Mouse (Mus musculus) C2C12 (cell line): ENCODE data around the gene A630001G21Rik. TPM values are rescaled to one million over a fixed set of nuclear protein-coding genes. Genes with fewer than 3 reads are reported as not detected.

Experiments
- H3K27me3 ChIP-seq: one replicate; pipeline ENCODE4 v1.6.1; 2011; ENCODE audit not compliant: control insufficient read depth, insufficient read depth, insufficient read length
- H3K36me3 ChIP-seq: one replicate; pipeline ENCODE4 v1.6.1; 2011; ENCODE audit not compliant: control insufficient read depth, insufficient read depth
- H3K4me3 ChIP-seq: one replicate; pipeline ENCODE4 v1.5.1; 2011; ENCODE audit warnings: mild to moderate bottlenecking, control low read depth; ENCODE audit not compliant: poor library complexity, insufficient read depth, severe bottlenecking
- H3K79me2 ChIP-seq: one replicate; pipeline ENCODE4 v1.6.1; 2011; ENCODE audit not compliant: control insufficient read depth, insufficient read depth
- H3K79me3 ChIP-seq: one replicate; pipeline ENCODE4 v1.6.1; 2011; ENCODE audit warnings: low read depth, control low read depth
- H3ac ChIP-seq: one replicate; pipeline ENCODE3; 2011; ENCODE audit warnings: low read depth; ENCODE audit not compliant: control insufficient read depth, insufficient read length
- CEBPB ChIP-seq: IDR thresholded peaks from one replicate; pipeline ENCODE4 v1.6.1; 2011; ENCODE audit warnings: low read depth, mild to moderate bottlenecking, control low read depth, moderate library complexity
- CTCF ChIP-seq: IDR thresholded peaks from one replicate; pipeline ENCODE4 v1.5.1; 2011; ENCODE audit not compliant: control insufficient read depth, insufficient read depth, insufficient read length
- FOSL1 ChIP-seq: IDR thresholded peaks from one replicate; pipeline ENCODE4 v1.8.0; 2011; ENCODE audit warnings: mild to moderate bottlenecking, low read length; ENCODE audit not compliant: poor library complexity, insufficient read depth, severe bottlenecking
- MAX ChIP-seq: IDR thresholded peaks from one replicate; pipeline ENCODE4 v1.6.1; 2011; ENCODE audit warnings: mild to moderate bottlenecking, control low read depth
- MYOD1 ChIP-seq: IDR thresholded peaks from one replicate; pipeline ENCODE4 v1.6.1; 2011; ENCODE audit warnings: low read depth; ENCODE audit not compliant: control insufficient read depth, insufficient read length
- MYOG ChIP-seq: IDR thresholded peaks from one replicate; pipeline ENCODE4 v1.6.1; 2011; ENCODE audit not compliant: control insufficient read depth, insufficient read length; ENCODE audit errors: extremely low read depth
- USF1 ChIP-seq: IDR thresholded peaks from one replicate; pipeline ENCODE4 v1.6.1; 2011; ENCODE audit warnings: low read depth, mild to moderate bottlenecking, control low read depth, moderate library complexity
- microRNA-seq: library from miRNA; unstranded; fragments of <30 nt; microRNA quantifications from one replicate; pipeline ENCODE4, GENCODE M21; 2019; ENCODE audit warnings: borderline microRNAs expressed
- polyA plus RNA-seq: library from polyadenylated mRNA; unstranded; fragments of >200 nt; fragmentation: generic; extraction: Trizol; gene quantifications from one replicate; pipeline ENCODE4 v1.2.1, GENCODE M21; 2012; ENCODE audit warnings: missing spikeins

Gene A630001G21Rik
- polyA plus RNA-seq, 1 experiment = 0.08 TPM

DNA sequence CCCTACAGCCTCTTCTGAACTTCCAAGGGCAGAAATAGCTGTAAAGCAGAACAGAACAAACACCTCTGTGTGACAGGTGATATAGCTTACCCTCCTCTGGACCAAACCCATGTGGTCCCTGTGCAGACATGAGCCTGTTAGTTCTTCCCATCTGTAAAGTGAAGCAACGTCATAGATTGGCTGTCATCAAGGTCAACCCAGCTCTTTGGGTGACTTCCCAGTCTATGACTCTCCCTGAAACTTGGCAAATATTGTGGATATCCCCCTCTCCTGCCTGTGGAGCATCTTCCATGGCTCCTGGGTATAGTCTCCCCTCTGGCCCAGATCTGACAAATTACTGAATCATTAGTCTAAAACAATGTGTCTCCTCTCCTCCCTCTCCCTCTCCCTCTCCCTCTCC is 86.2 kb downstream of the A630001G21Rik start:
- no peaks in the 10 kb centered on the region for H3K79me2 ChIP-seq
- H3K36me3 ChIP-seq = no peaks in the 10 kb centered on the region
- no peak overlapping the region for H3K4me3 ChIP-seq
- no peaks in the 10 kb centered on the region for H3K27me3 ChIP-seq
- no peak overlapping the region for H3ac ChIP-seq
- no peak for TF ChIP-seq CTCF
- TF ChIP-seq MYOG = no peak
- no peak for TF ChIP-seq MYOD1
- no peak for TF ChIP-seq FOSL1
- no peak for TF ChIP-seq CEBPB
- TF ChIP-seq USF1 = no peak
- no peak for TF ChIP-seq MAX
- no peaks in the 10 kb centered on the region for H3K79me3 ChIP-seq

DNA sequence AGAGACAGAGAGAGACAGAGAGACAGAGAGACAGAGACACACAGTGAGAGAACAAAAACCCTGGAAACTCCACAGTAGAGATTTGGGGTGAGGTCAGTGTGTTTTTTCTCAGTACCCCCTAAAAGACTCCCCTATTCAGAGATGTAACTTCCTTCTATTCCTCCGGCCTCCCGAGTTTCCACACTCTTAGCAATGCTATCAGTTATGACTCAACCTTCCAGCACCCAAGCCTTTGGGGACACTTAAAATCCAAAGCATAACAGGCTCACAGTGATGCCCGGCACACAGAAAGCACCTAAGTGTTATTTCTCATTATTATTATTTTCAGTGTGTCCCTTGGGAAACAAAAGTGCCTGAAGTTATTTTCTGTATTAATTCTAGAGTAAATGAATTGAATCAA is 87.9 kb downstream of the A630001G21Rik start:
- Histone ChIP-seq H3K27me3 (no peaks in the 10 kb centered on the region), H3ac (no peak overlapping the region), H3K36me3 (no peaks in the 10 kb centered on the region), H3K4me3 (no peak overlapping the region), H3K79me2 (no peaks in the 10 kb centered on the region), H3K79me3 (no peaks in the 10 kb centered on the region)
- TF ChIP-seq FOSL1 = no peak
- no peak for TF ChIP-seq MYOD1
- TF ChIP-seq CEBPB = no peak
- TF ChIP-seq CTCF = no peak
- TF ChIP-seq MAX = no peak

DNA sequence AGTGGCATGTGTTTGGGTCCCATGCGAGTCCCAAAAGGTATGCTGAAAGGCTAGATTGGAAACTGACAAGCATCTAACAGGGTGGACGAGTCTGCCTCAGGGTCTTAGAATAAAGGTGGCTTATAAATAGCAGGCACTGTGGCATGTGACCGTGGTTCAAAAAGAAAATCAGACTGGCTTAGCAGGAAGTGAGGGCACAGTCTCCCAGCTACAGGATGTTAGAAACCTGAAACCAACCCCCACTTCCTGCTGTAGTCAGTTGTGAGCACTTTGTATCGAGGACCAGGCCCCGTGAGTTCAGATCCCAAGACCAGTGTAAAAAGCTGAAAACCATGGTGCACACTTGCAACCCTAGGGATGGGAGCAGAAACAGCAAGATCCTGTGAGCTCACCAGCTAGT is 91.1 kb downstream of the A630001G21Rik start:
- H3K27me3 ChIP-seq = no peaks in the 10 kb centered on the region
- H3K79me3 ChIP-seq = no peaks in the 10 kb centered on the region
- no peak for TF ChIP-seq CTCF
- TF ChIP-seq MYOD1 = no peak
- no peak for TF ChIP-seq FOSL1
- TF ChIP-seq USF1 = no peak
- TF ChIP-seq MYOG = no peak
- TF ChIP-seq CEBPB = no peak
- TF ChIP-seq MAX = no peak
- H3ac ChIP-seq = no peak overlapping the region
- H3K4me3 ChIP-seq = no peak overlapping the region
- H3K36me3 ChIP-seq = no peaks in the 10 kb centered on the region
- H3K79me2 ChIP-seq = no peaks in the 10 kb centered on the region

DNA sequence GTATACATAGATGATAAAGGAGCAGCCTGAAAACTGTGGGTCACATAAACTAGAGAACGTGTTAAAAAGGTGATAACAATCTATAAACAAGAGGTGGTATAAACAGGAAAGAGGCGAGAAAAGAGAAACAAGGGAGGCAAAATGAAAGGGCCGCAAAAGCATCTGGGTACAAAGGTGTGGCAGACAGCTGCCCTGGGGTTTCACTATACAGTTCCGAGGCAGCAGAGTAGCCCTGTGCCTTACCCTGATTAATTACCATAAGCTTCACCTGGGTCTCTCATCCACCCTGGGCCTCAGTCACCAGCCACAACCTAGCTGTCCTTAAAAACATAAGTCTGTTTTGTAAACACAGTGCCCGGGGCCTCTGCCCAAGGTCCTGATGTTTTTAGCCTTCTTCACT is 91.8 kb downstream of the A630001G21Rik start:
- no peak overlapping the region for H3ac ChIP-seq
- H3K4me3 ChIP-seq = no peak overlapping the region
- H3K36me3 ChIP-seq = no peaks in the 10 kb centered on the region
- no peaks in the 10 kb centered on the region for H3K79me2 ChIP-seq
- H3K27me3 ChIP-seq = no peaks in the 10 kb centered on the region
- no peaks in the 10 kb centered on the region for H3K79me3 ChIP-seq
- TF ChIP-seq CTCF (no peak), MYOD1 (no peak), FOSL1 (no peak)

DNA sequence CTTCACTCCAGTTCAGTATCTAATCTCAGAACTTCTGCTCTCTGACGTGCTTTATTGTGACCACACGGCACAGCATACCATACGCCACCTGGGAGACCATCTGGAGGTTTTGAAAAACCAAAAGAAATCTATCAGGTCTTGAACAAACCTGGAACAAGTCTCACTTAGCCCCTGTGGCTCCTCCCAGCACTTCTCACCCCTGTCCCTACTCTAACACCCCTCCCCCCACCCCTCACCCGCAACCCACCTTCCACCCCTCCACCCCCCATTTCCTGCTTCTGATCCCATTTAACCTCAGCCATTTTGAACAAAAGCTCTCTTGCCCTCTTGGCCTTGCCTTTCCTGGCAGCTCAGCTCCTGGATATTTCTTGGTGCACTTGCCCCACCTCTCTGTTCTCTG is 98.2 kb downstream of the A630001G21Rik start:
- H3ac ChIP-seq = no peak overlapping the region
- H3K79me2 ChIP-seq = no peaks in the 10 kb centered on the region
- TF ChIP-seq CTCF = no peak
- TF ChIP-seq MYOG = no peak
- no peak for TF ChIP-seq CEBPB
- TF ChIP-seq MYOD1 = no peak
- H3K4me3 ChIP-seq = no peak overlapping the region
- no peaks in the 10 kb centered on the region for H3K79me3 ChIP-seq
- H3K27me3 ChIP-seq = no peaks in the 10 kb centered on the region
- no peaks in the 10 kb centered on the region for H3K36me3 ChIP-seq

Small RNA genes within 50 kb of the gene (microRNA-seq; reads per million reads assigned to microRNA genes)
- gene Gm25472 (not detected), gene Mir8096 (not detected)

Other genes with a start within 250 kb of the A630001G21Rik start
- not detected for gene G530012D18Rik, start 203.0 kb downstream of the A630001G21Rik start, polyA plus RNA-seq
- not detected for gene Sp110, start 179.8 kb downstream of the A630001G21Rik start, polyA plus RNA-seq
- gene Sp140, start 178.3 kb downstream of the A630001G21Rik start, polyA plus RNA-seq = 0.41 TPM
- not detected for gene Sp100, start 128.7 kb downstream of the A630001G21Rik start, polyA plus RNA-seq
- gene Cab39, start 14.8 kb upstream of the A630001G21Rik start, polyA plus RNA-seq = 16.6 TPM
- 60.7 TPM for gene Itm2c, start 115.6 kb upstream of the A630001G21Rik start, polyA plus RNA-seq
- gene 4933407L21Rik, start 149.8 kb upstream of the A630001G21Rik start, polyA plus RNA-seq = not detected
- gene Gpr55, start 182.4 kb upstream of the A630001G21Rik start, polyA plus RNA-seq = not detected
- gene Spata3, start 238.2 kb upstream of the A630001G21Rik start, polyA plus RNA-seq = not detected